Mouse (Mus musculus) erythroblast, embryonic 14.5 days (primary cell): Measurements from ENCODE around the gene Plin5. TPM values are rescaled to one million over a fixed set of nuclear protein-coding genes. Genes with fewer than 3 reads are reported as not detected.

Experiments
- H3K27me3 ChIP-seq: 2 replicates; pipeline ENCODE4 v1.6.1; 2012; ENCODE audit warnings: inconsistent platforms; ENCODE audit not compliant: control insufficient read depth
- H3K36me3 ChIP-seq: 2 replicates; pipeline ENCODE4 v1.6.1; 2012; ENCODE audit warnings: mild to moderate bottlenecking, inconsistent platforms; ENCODE audit not compliant: control insufficient read depth
- H3K4me1 ChIP-seq: 2 replicates; pipeline ENCODE4 v1.6.1; 2012; ENCODE audit warnings: inconsistent platforms; ENCODE audit not compliant: control insufficient read depth
- H3K4me3 ChIP-seq: replicated peaks from 2 replicates; pipeline ENCODE3; 2012; ENCODE audit warnings: moderate library complexity, mild to moderate bottlenecking, inconsistent platforms
- H3K9me3 ChIP-seq: 2 replicates; pipeline ENCODE4 v1.6.1; 2012; ENCODE audit warnings: low read length, inconsistent platforms, mixed read lengths; ENCODE audit not compliant: control insufficient read depth
- GATA1 ChIP-seq: IDR thresholded peaks from 2 replicates; pipeline ENCODE4 v1.6.1; 2012; ENCODE audit warnings: low read length, inconsistent platforms, mixed read lengths
- TAL1 ChIP-seq: IDR thresholded peaks from 3 replicates; pipeline ENCODE4 v1.6.1; 2012; ENCODE audit warnings: low read length, inconsistent platforms, mixed read lengths
- polyA plus RNA-seq: library from polyadenylated mRNA; stranded (reverse); fragments of >175 nt; gene quantifications from 2 replicates; pipeline ENCODE4 v1.2.3, GENCODE M21; 2012

The Plin5 gene
- polyA plus RNA-seq, 1 experiment, result not detected

- Histone ChIP-seq H3K27me3 (no peaks in the 10 kb centered on the region), H3K36me3 (peaks cover 61% of the 10 kb centered on the region)
Observed at GRCm38 (mm10) chr17:56102927-56103326, 14.5 kb downstream of the Plin5 start.

GRCm38 (mm10) chr17:56102158-56102557 lies 15.2 kb downstream of the Plin5 start:
- TF ChIP-seq GATA1, result no peak
- TF ChIP-seq TAL1, result no peak
- no peaks in the 10 kb centered on the region for H3K4me1 ChIP-seq
- peaks cover 69% of the 10 kb centered on the region for H3K36me3 ChIP-seq
- H3K4me3 ChIP-seq, result no peak overlapping the region
- no peaks in the 10 kb centered on the region for H3K9me3 ChIP-seq
- no peaks in the 10 kb centered on the region for H3K27me3 ChIP-seq

More at GRCm38 (mm10) chr17:56102927-56103326, 14.5 kb downstream of the Plin5 start:
- TF ChIP-seq GATA1 (no peak), TAL1 (no peak)
- Histone ChIP-seq H3K4me3 (no peak overlapping the region), H3K9me3 (no peaks in the 10 kb centered on the region), H3K4me1 (no peaks in the 10 kb centered on the region)

DNA sequence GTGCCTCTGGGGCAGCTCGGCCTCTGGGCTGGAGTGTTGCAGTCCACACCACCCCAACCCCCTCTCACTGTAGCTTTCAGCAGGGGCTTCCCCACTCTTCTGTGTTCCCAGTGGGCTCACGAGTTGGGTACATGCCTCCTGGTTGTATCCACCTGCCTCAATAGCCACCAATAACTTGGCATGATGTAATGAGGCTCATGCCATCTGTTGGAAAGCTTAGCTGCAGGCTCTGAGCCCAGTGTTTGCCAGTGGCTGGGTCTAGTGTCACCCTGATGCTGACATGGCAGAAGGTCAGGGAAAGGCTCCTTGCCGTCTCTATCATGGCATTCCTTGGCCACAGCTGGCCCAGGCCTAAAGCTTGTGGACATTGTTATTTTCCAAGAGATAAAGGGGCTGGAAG lies 16.6 kb downstream of the Plin5 start:
- Histone ChIP-seq H3K4me1 (no peaks in the 10 kb centered on the region; the same call in 1 of the 2 replicates), H3K9me3 (no peaks in the 10 kb centered on the region), H3K4me3 (no peak overlapping the region), H3K27me3 (no peaks in the 10 kb centered on the region), H3K36me3 (peaks cover 82% of the 10 kb centered on the region)
- no peak for TF ChIP-seq GATA1
- no peak for TF ChIP-seq TAL1

- H3K9me3 ChIP-seq, result no peaks in the 10 kb centered on the region
- H3K4me1 ChIP-seq, result no peaks in the 10 kb centered on the region; the same call in 1 of the 2 replicates
- H3K36me3 ChIP-seq, result peaks cover 95% of the 10 kb centered on the region
- no peak for TF ChIP-seq TAL1
- no peak for TF ChIP-seq GATA1
- H3K4me3 ChIP-seq, result no peak overlapping the region
- no peaks in the 10 kb centered on the region for H3K27me3 ChIP-seq
Observed at GRCm38 (mm10) chr17:56098711-56099572, 18.5 kb downstream of the Plin5 start.

DNA sequence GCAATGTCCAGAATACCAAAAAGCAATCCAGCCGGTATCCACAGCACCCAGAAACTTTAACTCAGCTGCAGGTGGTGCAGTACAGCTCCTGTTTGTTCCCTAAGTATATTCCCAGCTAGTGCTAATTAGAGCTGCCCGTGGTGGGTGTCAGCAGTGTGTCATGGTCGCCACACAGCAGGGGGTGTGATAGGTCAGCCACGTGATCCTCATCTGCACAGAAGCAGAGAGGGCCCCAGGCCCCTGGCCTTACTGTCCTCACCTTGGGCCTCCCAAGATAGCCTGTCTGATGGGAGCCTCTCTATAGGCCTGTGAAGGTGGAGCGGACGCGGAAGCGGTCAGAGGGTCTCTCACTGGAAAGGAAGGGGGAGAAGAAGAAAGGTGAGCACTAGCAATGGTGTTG lies 19.2 kb downstream of the Plin5 start:
- Histone ChIP-seq H3K4me1 (no peaks in the 10 kb centered on the region; the same call in 1 of the 2 replicates), H3K9me3 (no peaks in the 10 kb centered on the region), H3K27me3 (no peaks in the 10 kb centered on the region), H3K36me3 (peaks cover 93% of the 10 kb centered on the region), H3K4me3 (no peak overlapping the region)
- no peak for TF ChIP-seq GATA1
- no peak for TF ChIP-seq TAL1

DNA sequence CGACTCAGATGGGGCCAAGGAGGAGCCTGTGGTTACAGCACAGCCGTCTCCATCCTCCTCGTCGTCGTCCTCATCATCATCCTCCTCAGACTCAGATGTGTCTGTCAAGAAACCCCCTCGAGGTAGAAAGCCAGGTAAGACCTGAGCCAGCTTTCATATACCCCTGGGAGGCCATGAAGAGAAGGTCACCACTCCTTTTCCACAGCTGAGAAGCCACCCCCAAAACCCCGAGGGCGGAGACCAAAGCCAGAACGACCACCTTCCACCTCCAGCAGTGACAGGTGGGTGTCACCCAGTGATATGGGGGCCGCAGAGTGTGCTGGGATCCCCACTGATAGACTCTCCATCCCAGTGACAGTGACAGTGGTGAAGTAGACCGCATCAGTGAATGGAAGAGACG lies 20.5 kb downstream of the Plin5 start:
- TF ChIP-seq GATA1, result no peak
- no peak for TF ChIP-seq TAL1
- no peaks in the 10 kb centered on the region for H3K9me3 ChIP-seq
- H3K4me1 ChIP-seq, result no peaks in the 10 kb centered on the region; the same call in 1 of the 2 replicates
- no peak overlapping the region for H3K4me3 ChIP-seq
- H3K36me3 ChIP-seq, result peaks cover 88% of the 10 kb centered on the region
- H3K27me3 ChIP-seq, result no peaks in the 10 kb centered on the region

GRCm38 (mm10) chr17:56092794-56093193 lies 24.6 kb downstream of the Plin5 start:
- no peaks in the 10 kb centered on the region for H3K9me3 ChIP-seq
- TF ChIP-seq GATA1 (no peak), TAL1 (no peak)
- H3K36me3 ChIP-seq, result peaks cover 80% of the 10 kb centered on the region
- H3K4me1 ChIP-seq, result no peaks in the 10 kb centered on the region; the same call in 1 of the 2 replicates
- no peaks in the 10 kb centered on the region for H3K27me3 ChIP-seq
- H3K4me3 ChIP-seq, result no peak overlapping the region

DNA sequence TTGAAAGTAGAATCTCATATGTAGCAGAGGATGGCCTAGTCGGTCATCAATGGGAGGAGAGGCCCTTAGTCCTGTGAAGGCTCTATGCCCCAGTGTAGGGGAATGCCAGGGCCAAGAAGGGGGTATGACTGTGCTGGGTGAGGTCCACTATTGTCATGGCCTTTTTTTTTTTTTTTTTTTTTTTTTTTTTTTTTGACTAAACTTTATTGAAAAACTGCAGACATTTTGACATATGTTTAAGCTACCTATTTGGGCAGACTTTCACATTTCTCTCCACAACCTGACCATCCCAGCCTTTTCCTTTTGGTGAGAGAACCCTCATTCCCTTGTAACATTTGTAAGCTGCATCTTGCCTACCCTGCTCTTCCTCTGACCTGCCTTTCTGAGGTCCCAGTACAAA lies 25.1 kb downstream of the Plin5 start:
- H3K36me3 ChIP-seq, result peaks cover 78% of the 10 kb centered on the region

DNA sequence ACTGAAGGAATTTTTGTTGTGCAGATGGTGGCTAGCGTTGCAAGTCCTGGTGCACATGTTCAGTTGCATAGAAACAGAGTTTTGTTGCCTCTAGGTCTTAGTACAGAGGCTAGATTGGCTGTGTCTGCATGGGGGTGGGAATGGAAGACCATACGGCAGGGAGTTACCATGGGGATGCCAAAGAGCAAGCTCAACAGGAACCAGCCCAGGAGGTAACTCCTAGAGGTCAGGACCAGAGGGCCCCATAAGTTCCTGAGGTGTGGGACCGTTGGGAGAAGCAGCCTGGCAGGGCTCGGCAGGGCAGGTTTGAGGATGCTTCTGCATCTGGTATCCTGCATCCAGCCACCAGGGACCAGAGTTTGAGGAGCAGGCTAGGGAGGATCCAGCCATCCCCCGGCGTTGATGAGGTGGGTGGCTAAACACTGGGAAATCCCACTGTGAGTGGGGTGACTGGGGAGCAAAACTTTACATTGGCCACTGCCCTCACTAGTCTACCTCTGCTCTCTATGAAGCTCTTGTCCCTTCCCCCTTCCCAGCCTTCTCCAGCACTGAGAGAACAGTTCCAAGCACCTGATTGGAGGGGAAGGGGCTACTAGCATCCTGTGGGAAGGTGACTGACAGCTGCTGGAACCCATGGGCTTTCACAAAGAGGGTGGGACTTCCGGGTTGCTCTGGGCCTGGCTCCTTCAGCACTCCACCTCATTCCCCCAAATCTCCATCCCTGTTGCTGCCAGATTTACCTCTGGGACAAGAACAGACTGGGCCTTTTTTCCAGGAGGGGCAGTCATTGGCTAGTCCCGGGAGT lies 36.4 kb downstream of the Plin5 start:
- peak overlapping the region; percentile 77 for H3K4me3 ChIP-seq
- H3K27me3 ChIP-seq, result no peaks in the 10 kb centered on the region
- TF ChIP-seq GATA1, result no peak
- TF ChIP-seq TAL1, result no peak
- peaks cover 42% of the 10 kb centered on the region for H3K4me1 ChIP-seq
- H3K36me3 ChIP-seq, result peaks cover 40% of the 10 kb centered on the region
- H3K9me3 ChIP-seq, result no peaks in the 10 kb centered on the region

More for the DNA sequence above, 25.1 kb downstream of the Plin5 start:
- TF ChIP-seq GATA1, result no peak
- TF ChIP-seq TAL1, result no peak
- Histone ChIP-seq H3K4me3 (no peak overlapping the region), H3K9me3 (no peaks in the 10 kb centered on the region), H3K27me3 (no peaks in the 10 kb centered on the region), H3K4me1 (no peaks in the 10 kb centered on the region; the same call in 1 of the 2 replicates)
